In genomic region chr4:4792141-4792991, GRCm38 (mm10) we compare ENCODE assay signal across 8 mouse cellular contexts. TPM values are rescaled to one million over a fixed set of nuclear protein-coding genes. Genes with fewer than 3 reads are reported as not detected.
DNase-seq lines count a peak whose midpoint lies in the region; ATAC-seq and TF ChIP-seq lines count a peak whose summit lies in the region.

No protein-coding gene starts in this region.

- H3K4me3 ChIP-seq in E14TG2a.4 (replicated peaks; ENCODE audit: low read length): peak overlapping the region; percentile 96
- peak overlapping the region; percentile 93 for H3K4me3 ChIP-seq in embryonic facial prominence, embryonic 15.5 days (replicated peaks)
- peak overlapping the region; percentile 94 for H3K4me3 ChIP-seq in heart, embryonic 16.5 days (ENCODE audit: low read length)
- peak overlapping the region; percentile 95 for H3K4me3 ChIP-seq in lung, embryonic 14.5 days (ENCODE audit: low read depth, low read length)

- peak; percentile 79 for ATAC-seq in embryonic facial prominence, embryonic 15.5 days (ENCODE audit: insufficient number of reproducible peaks, low FRiP score, low TSS enrichment, low read depth)
- peak; percentile 73 for ATAC-seq in heart, embryonic 16.5 days (replicated peaks; ENCODE audit: extremely low read depth, insufficient read depth, low FRiP score)
- peak; percentile 76 for ATAC-seq in lung, embryonic 14.5 days (ENCODE audit: insufficient read depth)

- peak overlapping the region; percentile 85 for H3K27ac ChIP-seq in embryonic facial prominence, embryonic 15.5 days (replicated peaks)
- peak overlapping the region; percentile 80 for H3K27ac ChIP-seq in heart, embryonic 16.5 days (ENCODE audit: low read length)
- peak overlapping the region; percentile 89 for H3K27ac ChIP-seq in lung, embryonic 14.5 days (ENCODE audit: low read depth)

- no peaks in the 10 kb centered on the region; the same call in 1 of the 2 replicates for H3K27me3 ChIP-seq in E14TG2a.4 (ENCODE audit: insufficient read depth, low read length)
- no peaks in the 10 kb centered on the region for H3K27me3 ChIP-seq in embryonic facial prominence, embryonic 15.5 days
- H3K27me3 ChIP-seq in heart, embryonic 16.5 days (ENCODE audit: control insufficient read depth, insufficient read depth, low read length): no peaks in the 10 kb centered on the region
- no peaks in the 10 kb centered on the region for H3K27me3 ChIP-seq in lung, embryonic 14.5 days (ENCODE audit: insufficient read depth, low read length)

- H3K4me2 ChIP-seq in embryonic facial prominence, embryonic 15.5 days (replicated peaks): peak overlapping the region; percentile 54
- H3K4me2 ChIP-seq in heart, embryonic 16.5 days (ENCODE audit: low read depth, low read length): peak overlapping the region; percentile 65
- peak overlapping the region; percentile 55 for H3K4me2 ChIP-seq in lung, embryonic 14.5 days

- TF ChIP-seq CTCF in E14TG2a.4 (conservative IDR thresholded peaks at IDR 0.05; ENCODE audit: low read length): no peak
- TF ChIP-seq CTCF in lung, embryonic 14.5 days (IDR thresholded peaks at IDR 0.05; ENCODE audit: low read depth): no peak

- WGBS in embryonic facial prominence, embryonic 15.5 days: 1% methylated on average over 61 of the region's 61 CpGs
- WGBS in heart, embryonic 16.5 days: 2% methylated on average over 61 of the region's 61 CpGs
- 1% methylated on average over 61 of the region's 61 CpGs for WGBS in lung, embryonic 14.5 days

- DNase-seq in adrenal gland, postnatal 4 days (ENCODE audit: low spot score in 2 of 2): peak; percentile 10 to 14
- peak; percentile 60 to 77 for DNase-seq in kidney, postnatal 4 days
- DNase-seq in lung, embryonic 14.5 days: peak; percentile 61
- peak; percentile 9 for DNase-seq in ovary, adult 18-20 months (ENCODE audit: low spot score)
- peak; percentile 53 for DNase-seq in thymus, postnatal 14 days

- peaks cover 13% of the 10 kb centered on the region for H3K4me1 ChIP-seq in E14TG2a.4 (replicated peaks; ENCODE audit: low read depth, low read length)
- no peaks in the 10 kb centered on the region for H3K4me1 ChIP-seq in embryonic facial prominence, embryonic 15.5 days
- H3K4me1 ChIP-seq in heart, embryonic 16.5 days (ENCODE audit: control insufficient read depth, insufficient read depth, low read length): peaks cover 11% of the 10 kb centered on the region
- H3K4me1 ChIP-seq in lung, embryonic 14.5 days (ENCODE audit: insufficient read depth): peaks cover 4% of the 10 kb centered on the region

- peaks cover 34% of the 10 kb centered on the region for H3K9me3 ChIP-seq in E14TG2a.4 (ENCODE audit: low read length)
- no peaks in the 10 kb centered on the region for H3K9me3 ChIP-seq in embryonic facial prominence, embryonic 15.5 days (replicated peaks)
- H3K9me3 ChIP-seq in heart, embryonic 16.5 days (replicated peaks; ENCODE audit: control insufficient read depth, low read length): no peaks in the 10 kb centered on the region
- H3K9me3 ChIP-seq in lung, embryonic 14.5 days (ENCODE audit: low read depth, low read length): peaks cover 4% of the 10 kb centered on the region; the same call in 1 of the 2 replicates

- peak overlapping the region; percentile 86 for H3K9ac ChIP-seq in embryonic facial prominence, embryonic 15.5 days
- peak overlapping the region; percentile 91 for H3K9ac ChIP-seq in heart, embryonic 16.5 days (ENCODE audit: low read length)
- peak overlapping the region; percentile 96 for H3K9ac ChIP-seq in lung, embryonic 14.5 days

- H3K36me3 ChIP-seq in E14TG2a.4 (ENCODE audit: insufficient read depth, low read length): peaks cover 27% of the 10 kb centered on the region
- H3K36me3 ChIP-seq in embryonic facial prominence, embryonic 15.5 days: peaks cover 11% of the 10 kb centered on the region
- H3K36me3 ChIP-seq in heart, embryonic 16.5 days (ENCODE audit: control insufficient read depth, insufficient read depth): no peaks in the 10 kb centered on the region
- H3K36me3 ChIP-seq in lung, embryonic 14.5 days (ENCODE audit: insufficient read depth): 0 out of 2 replicates have a peak, but pooled peaks cover 6% of the 10 kb centered on the region

RNA-seq across cellular contexts. Expression of gene Impad1, which starts 0.8 kb away (rescaled TPM):
- 10 to 100 TPM; 60.2 to 60.4 TPM for total RNA-seq in adrenal gland, postnatal 4 days (2021)
- 36.9 and 37.2 TPM in 2 replicates for polyA plus RNA-seq in embryonic facial prominence, embryonic 15.5 days (2015; fragmentation: Nextera tagmentation; extraction: Ambion mirVana)
- polyA plus RNA-seq in heart, embryonic 16.5 days (2015; fragmentation: Nextera tagmentation; extraction: Ambion mirVana): 21.5 and 21.9 TPM in 2 replicates
- 51.6 and 53.0 TPM in 2 replicates for polyA plus RNA-seq in lung, embryonic 14.5 days (2014; fragmentation: Nextera tagmentation; extraction: Ambion mirVana)

Comparison
In these comparisons a context has a peak if more than half of its experiments do, and no peak if none do; other contexts are left out.
1. Peak in every context shown above with its lines: DNase-seq, ATAC-seq, H3K4me3 ChIP-seq and H3K27ac ChIP-seq.
2. DNase-seq: peak in every context shown above with its lines; median percentile 68 in kidney, postnatal 4 days; 61 in lung, embryonic 14.5 days; 53 in thymus, postnatal 14 days; 12 in adrenal gland, postnatal 4 days; 9 in ovary, adult 18-20 months.